Mouse (Mus musculus) gastrocnemius, adult 18-20 months (tissue): ENCODE results near the gene Prkag2. TPM values are rescaled to one million over a fixed set of nuclear protein-coding genes. Genes with fewer than 3 reads are reported as not detected.

Source experiments
- DNase-seq: peaks from one replicate; pipeline ENCODE4 v3.0.0; 2021; ENCODE audit warnings: low spot score
- total RNA-seq, 2 experiments: library from RNA; stranded (reverse); gene quantifications; 2 replicates each; pipeline ENCODE4 v1.2.3; 2021

Prkag2 gene
- total RNA-seq, 2 experiments from 2014 or later, result 6.7 to 9.9 TPM

DNA sequence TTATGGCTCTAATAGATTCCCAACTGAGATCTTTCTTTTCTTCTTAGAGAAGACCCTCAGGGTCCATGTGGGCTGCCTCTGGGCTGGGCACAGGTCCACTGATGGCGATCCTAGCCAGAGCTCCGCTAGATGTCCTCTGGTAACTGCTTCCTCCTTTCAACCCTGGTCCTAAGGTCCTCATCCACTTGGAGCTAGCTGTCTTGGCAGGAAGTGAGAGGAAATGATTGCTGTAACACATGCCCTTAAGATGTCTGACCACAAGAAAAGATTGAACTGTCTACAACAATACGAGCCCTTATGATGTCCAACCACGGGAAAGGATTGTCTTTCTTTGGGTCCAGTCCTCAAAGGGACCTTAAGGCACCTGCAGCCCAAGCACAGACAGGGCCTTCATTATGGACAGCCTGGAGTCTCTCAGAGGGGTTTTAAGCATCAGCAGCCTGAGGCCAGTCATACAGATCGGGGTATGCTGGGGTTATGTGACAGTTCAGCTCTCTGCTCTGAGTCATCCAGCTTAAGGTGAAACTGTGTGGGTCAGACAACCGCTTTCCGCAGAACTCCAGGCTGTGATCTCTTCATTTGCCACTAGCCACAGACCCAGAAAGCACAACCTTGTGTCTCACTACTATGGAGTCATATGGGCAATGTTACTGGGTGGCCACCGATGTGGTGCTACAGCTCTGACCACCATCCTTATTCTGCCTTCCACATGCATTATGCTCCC, 129.7 kb downstream of the Prkag2 start:
- no peak for DNase-seq

DNA sequence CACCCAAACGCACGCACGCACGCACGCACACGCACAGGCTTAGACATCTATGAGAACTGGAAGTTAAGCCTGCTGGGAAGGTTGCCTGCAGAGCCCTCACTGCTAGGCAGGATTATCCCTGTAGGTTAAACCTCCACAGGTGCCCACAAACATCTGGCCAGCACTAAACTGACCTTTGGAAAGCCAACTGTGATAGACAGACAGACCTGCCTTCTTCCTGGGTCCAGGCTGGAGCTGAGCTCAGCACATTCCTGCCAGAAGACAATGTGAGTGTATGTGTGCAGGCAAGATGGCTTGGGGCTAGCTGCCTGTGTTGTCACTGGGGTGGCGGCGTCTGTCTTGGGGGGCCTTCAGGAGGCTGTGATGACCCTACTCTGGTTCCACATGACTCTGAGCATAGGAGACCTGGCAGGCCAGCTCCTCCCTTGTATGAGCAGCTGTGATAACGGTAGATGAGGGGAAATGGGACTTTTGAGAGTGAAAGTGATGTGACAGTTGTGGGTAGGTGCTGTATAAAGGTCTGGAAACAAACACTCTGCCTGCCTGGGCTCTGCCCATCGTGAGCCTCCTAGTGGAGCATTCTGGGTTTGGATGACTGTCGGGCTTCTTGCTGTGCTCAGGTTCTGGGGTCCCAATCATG, 131.1 kb downstream of the Prkag2 start:
- no peak for DNase-seq

DNA sequence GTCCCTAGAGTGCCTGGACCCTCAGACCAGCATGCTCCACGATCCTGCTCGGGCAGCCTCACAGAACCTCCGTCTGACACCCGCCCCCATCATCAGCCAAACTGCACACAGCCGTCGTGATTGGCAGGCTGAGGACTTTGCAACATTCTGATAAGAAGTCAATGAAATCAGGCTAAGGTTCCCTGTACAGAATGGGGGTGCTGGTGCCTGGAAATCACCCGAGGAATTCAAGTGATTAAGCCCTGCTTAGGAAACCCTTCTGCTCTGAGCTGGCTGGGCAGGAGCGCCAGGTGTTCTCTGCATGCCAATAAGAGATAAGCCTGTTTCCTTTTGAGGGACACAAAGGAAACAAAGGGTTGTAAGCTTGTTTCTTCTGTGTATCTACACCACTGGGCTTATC, 131.7 kb downstream of the Prkag2 start:
- DNase-seq, result no peak

DNA sequence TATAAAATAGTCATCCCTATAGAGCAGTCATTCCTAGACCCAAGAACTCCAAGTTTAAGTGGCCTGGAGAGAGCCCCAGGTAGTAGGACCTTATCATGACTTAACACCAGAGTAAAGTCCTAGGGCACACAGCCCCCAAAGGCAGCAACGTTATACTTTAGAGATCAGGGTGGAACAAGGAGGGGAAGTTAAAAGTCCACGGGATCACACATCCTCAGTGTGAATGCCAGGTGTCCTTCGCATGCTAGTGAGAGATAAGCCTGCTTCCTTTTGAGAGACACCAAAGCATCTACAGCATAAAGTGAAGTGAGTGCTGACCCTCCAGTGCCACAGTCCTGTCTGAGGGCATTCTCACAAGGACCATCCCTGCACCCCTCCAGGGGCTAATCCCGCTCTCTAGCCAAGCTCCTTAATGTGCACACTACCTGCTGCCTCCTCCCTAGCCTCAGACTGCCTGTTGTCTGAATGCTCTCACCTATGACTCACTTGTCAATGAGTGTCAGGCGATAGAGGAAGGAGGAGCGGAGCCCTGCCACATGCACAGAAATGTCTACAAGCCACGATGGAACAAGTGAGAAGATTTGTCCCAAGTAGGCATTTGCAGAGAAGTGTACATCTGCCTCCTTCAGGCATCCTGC, 132.4 kb downstream of the Prkag2 start:
- no peak for DNase-seq

DNA sequence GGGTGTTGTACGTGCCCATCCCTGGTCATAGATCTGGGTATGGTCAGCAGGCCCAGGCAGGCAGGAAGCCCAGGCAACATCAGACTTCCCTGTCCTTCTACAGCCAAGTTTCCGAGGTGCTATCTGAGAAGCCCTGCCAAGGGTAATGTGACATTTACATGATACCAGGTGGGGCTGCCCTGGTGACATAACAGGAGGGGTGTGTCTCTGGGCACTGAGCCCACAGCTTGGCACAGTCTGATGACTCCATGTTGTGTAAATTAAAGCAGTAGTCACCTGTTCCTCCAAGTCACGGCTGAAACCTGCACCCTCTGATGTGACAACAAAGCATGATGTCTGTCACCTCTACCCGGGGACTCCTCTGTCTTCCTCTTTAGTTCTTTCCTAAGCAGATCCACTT, 136.7 kb downstream of the Prkag2 start:
- peak; percentile 88 for DNase-seq

DNA sequence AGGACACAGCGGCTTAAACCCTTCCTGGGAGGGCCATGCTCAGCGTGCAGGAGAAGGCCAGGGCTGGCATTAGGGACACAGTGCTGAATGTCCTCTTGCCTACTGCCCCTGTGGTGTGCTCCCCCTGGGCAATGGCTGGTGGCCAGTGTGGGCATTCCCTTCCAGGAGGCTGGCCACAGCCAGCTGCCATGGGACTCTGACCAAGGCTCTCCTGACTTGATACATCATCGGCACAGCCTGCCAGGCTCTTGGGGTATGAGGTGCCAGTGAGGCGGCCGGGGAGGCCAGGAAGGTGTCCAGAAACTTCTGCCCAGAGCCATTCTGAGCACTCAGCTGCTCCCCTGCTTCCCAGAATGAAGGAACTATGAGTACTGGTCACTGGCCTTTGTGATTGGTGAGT, 139.7 kb downstream of the Prkag2 start:
- peak; percentile 92 for DNase-seq

DNA sequence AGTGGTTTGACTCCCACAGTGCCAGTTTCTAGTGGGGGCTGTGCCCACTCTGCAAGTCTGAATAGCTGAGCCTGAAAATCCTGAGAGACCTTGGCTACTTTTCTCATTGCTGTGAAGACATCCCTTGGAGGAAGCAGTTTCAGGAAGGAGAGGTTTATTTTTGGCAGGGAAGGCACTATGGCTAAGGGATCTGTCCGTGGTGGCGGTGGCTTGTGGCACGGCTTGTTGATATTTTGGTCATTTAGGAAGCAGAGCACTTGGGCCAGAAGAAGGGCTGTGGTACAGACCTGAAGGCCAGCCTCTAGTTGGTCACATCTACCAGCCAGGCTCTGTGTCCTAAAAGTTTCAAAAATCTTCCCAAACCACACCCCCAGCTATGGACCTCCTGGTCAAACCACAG, 140.7 kb downstream of the Prkag2 start:
- no peak for DNase-seq

DNA sequence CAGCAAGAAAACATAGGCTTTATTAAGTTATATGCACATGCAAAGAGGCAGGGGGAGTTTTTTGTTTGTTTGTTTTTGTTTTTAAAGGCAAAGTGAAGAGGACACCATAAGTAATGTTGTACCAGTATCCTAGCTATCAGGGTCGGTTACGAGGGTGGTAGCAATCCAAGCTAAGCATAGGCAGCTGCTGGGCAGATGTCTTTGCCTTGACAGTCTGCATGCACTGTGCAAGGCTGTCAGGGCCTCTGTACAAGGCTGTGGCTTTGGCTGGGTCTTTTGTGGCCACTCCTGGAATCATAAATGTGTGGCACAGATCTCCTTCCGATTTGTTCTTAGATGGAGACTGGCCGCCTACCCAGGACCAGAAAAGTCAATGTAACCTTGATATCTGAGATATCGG, 141.8 kb downstream of the Prkag2 start:
- no peak for DNase-seq

DNA sequence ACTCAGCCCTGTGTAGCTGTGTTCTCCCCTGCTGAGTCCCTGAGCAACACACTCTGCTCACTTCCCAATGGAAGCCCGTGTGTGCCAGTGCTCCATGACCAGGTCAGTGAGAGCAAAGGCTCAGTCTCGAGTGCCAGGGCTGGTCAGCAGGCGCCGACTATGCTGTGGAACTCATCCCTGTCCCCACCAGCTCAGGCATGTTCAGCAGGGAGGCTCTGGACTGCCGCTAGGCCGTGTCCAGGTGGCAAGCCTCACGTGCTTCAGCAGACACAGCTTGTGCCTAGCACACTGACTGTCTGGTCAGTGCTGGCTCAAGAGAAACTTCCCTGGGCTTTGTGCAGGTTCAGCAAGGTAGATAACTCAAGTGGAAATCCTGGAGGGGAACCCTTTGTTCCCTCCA, 143.6 kb downstream of the Prkag2 start:
- DNase-seq, result no peak

DNA sequence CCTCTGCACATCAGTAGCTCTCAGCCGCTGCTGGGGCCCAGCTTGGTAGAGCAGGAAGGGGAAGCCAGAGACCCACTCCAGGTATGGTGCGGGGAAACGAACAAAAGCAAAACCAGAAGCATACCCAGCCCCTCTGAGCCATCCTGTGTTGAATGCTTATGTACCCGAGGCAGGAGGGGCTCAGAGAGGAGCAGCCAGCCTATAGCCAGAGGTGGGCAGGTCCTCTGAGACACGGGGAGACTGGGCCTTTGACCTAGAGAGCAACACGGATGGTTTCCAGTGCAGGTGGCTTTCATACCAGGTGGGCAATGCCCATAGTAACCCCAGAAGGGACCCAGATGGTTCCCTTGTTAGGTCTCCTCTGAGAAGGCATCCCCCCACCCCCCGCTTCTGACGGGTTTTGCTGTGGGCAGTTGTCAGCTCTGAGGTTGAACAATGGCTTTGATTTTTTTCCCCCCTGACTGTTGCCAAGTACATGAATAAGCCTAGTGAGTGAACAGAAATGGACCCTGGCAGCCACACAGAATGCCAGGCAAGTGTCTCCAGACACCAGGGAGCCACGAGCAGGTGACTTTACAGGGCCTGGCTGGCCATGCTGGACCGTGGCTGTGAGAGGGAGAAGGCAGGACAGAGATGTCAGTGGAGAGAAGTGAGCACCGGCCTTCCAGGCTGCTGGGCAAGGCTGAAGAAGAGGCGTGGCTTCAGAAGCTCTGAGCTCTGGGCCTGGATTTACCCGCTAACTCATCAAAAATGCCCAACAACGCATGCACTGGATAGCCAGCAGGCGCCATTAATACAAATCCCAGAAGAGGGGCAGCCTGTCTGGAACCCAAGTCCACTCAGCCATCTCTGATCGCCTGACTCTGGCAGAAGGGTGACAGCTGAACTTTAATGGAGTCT, 147.3 kb downstream of the Prkag2 start:
- no peak for DNase-seq

DNA sequence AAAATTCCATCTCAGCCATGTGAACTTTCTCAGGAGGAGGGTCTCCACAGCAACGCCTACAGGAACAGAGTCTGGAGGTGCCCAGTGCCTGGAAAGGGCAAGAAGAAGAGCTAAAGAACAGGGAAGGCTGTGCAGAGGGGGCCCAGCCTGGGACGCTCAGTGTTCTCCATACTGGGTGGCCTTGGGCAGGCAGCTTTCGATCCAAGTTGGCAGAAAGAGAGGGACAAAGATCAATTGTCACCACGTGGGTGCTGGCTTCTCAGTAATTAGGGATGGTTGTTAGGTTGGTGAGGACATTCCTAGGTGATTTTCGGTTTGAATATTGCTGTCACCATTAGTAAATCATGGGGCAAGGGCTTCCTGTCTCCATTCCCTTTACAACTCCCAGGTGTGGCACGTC, 148.2 kb downstream of the Prkag2 start:
- DNase-seq, result no peak

DNA sequence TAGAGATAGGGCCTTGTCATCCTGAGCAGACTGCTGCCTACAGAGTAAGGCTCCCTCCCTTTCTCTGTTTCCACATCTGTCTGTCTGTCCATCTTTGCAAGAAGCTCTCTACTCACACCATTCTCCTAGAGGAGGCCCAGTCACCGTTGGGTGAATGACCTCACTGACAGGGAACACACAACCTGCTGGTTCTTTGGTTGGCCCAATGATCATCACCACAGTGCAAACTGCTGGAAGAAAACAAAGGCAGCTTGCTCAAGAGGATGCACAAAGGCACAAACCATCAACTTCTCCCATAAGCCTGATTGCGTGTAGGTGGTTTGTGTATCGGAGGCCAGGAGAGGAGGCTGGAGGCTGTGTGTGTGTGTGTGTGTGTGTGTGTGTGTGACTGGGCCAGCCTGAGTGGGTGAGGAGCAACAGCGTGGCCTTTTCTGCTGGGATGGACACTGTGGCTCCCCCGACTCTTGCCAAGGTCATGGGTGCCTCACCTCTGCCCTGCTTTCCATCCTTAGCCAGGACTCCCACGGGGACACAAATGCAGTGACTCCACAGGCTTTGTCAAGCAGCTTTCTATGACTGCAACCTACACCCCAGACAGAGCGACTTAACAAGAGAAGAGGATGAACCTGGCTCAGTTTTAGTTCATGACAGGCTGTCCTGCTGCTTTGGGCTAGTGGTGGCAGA, 149.4 kb downstream of the Prkag2 start:
- no peak for DNase-seq

DNA sequence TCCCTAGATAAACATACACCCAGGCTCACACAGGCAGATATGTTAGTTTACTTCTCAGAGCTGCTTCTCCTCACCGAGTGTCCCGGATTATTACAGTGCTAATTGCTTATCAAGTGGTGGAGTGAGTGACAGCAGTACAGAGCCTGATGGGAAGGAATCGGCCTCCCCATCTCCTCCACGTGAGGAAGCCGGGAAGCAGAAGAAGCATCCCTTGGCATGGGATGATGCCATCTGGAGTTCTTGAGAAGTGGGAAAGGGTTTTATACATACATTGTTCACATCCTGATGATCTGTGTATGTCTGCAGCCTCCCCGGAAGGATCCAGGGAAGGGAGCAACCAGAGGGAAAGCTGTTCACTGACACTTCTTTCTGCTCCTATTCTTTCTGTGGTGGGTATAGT, 150.4 kb downstream of the Prkag2 start:
- DNase-seq, result no peak

DNA sequence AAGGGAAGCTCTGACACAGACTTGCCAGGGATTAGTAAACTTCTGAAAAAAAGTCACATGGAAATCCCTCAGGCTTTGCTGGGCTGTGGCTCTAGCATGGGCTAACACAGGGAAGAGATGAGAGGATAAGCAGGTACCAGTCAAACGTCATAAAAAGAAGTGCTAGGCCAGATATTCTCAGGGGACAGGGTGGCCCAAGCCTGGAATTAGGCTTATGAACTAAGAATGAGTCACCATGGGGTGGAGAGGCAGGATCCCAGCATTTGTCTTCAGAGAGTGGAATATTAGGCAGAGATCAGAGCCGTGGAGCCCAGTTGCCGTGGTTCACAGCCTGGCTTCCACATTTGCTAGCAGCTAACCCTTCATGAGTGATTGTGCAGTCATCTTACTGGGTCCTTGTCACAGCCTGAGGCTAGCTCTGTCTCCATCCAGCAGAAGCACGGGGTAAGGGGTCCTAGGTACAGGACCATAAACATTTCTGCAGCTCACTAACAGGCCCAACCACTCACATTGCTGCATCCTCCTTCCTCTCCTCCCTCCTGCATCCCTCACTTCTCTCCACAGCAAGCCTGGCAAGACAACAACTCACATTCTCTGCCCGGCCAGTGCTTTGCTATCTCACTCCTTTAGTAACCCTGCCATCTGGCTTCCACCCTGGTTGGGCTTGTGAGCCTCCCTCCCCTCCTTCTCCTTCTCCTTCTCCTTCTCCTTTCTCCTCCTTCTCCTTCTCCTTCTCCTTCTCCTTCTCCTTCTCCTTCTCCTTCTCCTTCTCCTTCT, 162.2 kb downstream of the Prkag2 start:
- DNase-seq, result no peak

DNA sequence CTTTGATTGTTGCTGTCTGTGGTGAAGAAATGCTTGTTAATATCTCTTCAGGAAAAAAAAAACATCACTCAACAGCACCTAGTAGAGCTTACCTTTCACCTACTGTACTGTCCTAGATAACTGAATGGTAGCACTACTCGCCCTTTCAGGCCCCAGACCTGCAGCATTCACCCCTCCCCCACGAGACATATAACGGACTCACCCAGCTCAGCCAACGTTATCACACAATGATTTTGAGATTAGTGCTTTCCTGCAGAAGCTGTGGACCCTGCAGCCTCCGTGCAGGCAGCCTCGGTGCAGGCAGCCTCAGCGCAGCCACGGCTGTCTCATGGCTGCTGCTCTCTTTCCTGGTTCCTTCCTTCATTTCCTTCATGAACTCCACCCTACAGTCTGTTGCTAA, 164.0 kb downstream of the Prkag2 start:
- DNase-seq, result no peak

DNA sequence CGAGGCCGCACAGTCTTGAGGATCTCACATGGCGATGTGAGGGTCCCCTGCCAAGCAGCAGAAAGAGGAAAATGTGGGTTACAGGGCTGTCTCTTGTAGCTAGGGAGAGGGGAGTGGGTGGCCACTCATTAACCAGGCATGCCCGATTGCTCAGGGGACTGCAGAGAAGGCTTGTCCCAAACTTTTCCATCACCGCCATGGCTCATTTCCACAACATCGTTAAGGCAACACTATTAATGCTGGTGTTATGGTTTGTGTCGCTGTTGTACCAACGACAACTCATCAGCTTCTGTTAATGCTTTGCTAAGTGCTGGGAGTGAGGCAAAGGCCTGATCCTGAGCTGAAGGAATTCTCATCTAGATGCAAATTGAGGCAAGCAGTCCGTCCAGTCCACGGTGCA, 165.0 kb downstream of the Prkag2 start:
- DNase-seq, result no peak

DNA sequence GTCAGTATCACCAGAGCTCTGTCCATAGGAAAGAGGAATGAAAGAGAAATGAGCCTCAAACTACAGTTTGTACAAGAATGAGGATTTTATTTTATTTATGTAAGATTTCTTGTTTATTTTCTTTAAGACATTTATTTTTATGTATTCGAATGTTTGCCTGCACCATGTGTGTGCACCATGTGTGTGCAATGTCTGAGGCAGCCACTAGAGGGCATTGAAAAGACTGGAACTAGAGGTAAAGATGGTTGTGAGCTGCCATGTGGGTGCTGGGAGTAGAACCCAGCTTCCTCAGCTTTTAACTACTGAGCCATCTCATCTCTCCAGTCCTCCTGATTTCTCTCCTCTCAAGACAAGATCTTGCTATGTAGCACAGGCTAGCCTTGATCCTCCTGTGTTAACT, 166.7 kb downstream of the Prkag2 start:
- no peak for DNase-seq

DNA sequence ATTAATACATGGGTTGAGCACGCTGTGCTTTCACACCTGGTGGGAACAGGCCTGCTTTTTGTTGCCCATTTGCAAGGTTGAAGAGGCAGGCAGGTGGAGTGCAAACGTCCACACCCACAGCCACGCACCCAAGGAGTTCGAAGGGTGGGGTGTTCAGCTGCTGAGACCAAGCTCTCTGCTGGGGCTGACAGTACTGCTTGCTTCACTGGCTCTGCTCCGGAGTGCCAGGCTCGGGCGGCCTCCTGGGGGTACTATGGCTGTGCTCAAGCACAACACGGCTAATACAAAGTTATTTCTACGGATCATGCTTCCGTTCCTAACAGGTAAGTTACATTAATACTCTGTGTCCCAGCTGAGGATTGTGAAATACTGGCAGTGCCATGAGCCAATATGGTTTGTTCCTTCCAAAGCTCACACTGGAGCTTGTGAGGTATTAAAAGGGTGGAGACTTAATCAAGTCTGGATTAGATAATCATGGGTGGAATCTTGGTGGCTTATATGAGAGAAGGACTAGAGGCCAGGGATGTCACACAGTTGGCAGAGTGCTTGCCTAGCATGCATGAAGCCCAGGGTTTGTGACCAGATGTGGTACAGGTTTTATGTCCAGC, 168.8 kb downstream of the Prkag2 start:
- DNase-seq, result no peak

DNA sequence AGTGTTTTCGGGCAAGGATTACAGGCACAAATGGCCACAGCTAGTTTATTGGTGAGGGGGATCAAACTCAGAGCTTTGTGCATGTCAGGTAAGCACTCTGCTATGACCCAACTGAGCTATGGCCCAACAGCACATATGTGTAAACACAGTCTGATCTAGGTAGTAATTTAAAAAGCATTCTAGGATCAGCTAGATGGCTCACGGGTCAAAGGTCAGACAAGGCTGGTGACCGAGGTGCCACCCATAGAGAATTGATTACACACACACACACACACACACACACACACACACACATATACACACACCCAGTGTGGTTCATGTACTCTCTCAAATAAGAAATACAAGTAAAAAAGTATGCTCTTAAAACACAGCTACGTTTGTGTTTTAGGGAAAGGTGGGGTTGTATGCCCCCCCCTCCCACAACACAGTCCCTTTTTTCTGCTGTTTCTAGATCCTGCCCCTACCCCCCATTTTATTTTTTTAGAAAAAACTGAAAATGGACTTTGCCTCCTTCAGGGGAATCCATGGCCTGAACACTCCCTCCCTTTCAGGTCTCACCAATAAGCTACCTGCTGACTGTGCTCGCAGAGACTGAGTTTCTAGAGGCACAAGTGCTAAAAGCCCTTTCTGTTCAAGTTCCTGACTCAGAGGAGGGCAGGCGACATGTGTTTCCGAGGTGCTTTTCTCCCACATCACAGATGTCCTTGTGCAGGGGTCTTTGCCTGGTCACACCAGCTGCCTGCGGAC, 169.4 kb downstream of the Prkag2 start:
- DNase-seq, result no peak
